Mouse (Mus musculus): Measurements from ENCODE around the gene Nccrp1.
"Not testable (repeated sequence)": the region's sequence is repeated elsewhere in the genome, so short reads cannot be mapped to it uniquely, and the experiment has no call there.

Nccrp1 gene

GRCm38 (mm10) chr7:28570291-28570981 lies 23.4 kb upstream of the Nccrp1 start:
- peak; percentile 98 for DNase-seq (ENCODE audit: low spot score)

- DNase-seq (ENCODE audit: low spot score) = peak; percentile 73
These were observed 21.2 kb upstream of the Nccrp1 start for GRCm38 (mm10) chr7:28568253-28568652.

DNA sequence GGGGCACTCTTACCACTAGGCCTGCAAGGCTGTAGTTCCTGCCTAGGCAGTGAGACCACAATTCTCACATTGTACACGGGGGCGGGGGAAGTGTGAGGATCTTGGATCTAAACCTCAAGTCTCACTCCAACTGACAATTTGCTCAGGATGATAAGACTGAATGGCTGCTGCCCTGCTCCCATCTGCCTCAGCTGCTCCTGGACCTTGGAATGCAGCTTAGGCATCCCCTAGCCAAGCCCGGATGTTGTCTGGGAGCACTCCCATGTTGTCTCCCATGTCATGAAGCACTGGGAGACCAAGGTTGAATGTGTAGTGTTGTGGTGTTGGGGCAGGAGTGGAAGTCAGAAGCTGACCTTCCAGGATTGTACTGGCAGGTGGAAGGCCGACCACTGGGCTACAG lies 20.5 kb upstream of the Nccrp1 start:
- no peak for DNase-seq (ENCODE audit: low spot score)

DNA sequence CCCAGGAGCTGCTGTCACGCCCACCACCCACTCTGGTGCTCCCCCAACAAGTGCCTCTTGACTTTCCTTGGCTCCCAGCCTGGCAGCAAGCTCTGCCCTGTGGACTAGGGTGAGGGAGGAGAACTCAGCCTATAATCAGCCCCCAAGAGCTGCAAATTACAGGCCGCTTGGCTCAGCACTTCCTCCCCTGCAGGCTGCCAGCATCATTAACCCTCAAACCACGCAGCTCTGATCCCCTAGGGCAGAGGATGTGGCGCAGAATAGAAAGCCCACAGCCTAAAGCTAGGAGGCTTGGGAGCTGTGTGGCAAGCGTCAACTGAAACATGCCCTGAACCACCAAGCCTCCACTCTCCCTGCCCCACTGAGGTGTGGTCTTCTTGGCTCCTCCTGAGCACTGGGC lies 18.4 kb upstream of the Nccrp1 start:
- DNase-seq (ENCODE audit: low spot score) = no peak

DNA sequence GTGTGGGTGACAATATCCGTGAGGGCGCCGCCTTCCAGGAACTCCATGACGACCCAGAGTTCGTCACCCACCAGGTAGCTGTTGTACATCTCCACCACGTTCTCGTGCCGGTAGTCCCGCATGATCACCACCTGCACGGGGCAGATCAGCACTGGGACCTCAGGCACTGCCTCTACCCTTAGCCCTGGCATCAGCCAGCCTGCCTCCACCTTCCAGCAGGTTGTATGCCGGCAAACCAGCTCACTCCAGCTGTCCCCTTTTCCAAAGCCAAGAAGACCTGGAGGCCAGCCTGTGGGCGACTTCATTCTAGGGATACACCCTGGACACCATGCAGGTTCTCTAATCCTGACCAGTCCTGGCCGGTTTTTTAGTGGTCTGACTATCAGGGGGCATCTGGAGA lies 15.9 kb upstream of the Nccrp1 start:
- no peak for DNase-seq (ENCODE audit: low spot score)

GRCm38 (mm10) chr7:28562371-28562770 lies 15.3 kb upstream of the Nccrp1 start:
- DNase-seq (ENCODE audit: low spot score) = no peak

- DNase-seq (ENCODE audit: low spot score) = no peak
These were observed 14.9 kb upstream of the Nccrp1 start for GRCm38 (mm10) chr7:28561967-28562366.

GRCm38 (mm10) chr7:28560856-28561255 lies 13.8 kb upstream of the Nccrp1 start:
- DNase-seq (ENCODE audit: low spot score) = no peak

DNA sequence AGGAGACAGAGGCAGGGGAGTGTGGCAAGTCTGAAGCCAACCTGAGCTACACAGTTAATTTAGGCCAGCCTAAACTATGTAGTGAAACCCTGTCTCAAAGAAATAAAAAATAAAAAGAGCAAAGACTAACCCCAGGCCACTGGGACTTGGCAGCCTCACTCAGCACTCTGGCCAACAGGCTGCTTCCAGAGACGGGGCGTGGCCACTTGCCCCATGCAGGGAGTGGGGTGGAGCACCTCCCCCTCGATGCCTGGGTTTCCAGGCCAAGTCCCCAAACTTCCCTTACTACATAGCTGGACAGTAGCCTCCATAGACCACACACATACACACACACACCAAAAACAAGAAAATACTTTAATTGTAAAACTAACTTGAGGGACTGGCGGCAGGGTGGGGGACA lies 11.4 kb upstream of the Nccrp1 start:
- DNase-seq (ENCODE audit: low spot score) = peak; percentile 70

DNA sequence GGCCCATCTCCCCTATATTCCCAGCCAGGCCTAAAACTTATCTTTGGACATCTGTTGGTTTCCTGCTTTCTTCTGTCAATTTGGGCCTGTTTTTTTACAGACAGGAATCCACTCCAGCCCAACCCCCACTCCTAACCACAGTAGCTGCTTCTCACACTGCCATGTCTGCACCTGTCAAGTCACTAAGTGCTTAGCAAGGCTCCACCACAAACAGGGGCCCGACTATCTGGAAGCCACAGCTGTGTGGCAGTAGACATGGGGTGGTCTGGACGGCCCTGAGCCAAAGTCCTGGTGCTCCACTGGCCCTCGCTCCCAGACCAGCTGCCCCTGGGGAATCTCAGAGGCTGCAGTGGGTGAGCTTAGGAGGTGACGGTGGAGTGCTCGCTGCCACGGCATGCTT lies 10.7 kb upstream of the Nccrp1 start:
- DNase-seq (ENCODE audit: low spot score) = no peak

DNA sequence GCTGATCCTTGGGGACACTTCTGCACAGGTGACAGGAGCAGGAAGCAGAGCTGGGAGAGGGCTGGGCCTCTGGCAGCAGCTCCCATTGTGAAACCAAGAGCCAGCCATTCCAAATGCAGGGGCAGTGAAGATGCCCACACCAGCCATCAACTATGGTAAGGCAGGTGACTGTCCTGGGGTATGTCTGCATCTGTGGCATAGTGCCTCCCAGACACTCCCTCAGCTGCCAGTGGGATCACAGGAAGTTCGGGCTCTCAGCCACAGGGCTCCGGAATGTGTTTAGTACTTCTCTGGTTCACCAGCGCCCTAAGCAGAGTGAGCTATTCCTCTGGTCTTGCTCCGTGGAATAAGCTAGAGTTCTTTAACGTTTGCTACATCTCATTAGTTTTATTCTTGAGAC lies 10.0 kb upstream of the Nccrp1 start:
- no peak for DNase-seq (ENCODE audit: low spot score)

- DNase-seq (ENCODE audit: low spot score) = no peak
These were observed 9.0 kb upstream of the Nccrp1 start for GRCm38 (mm10) chr7:28555939-28556535.

DNA sequence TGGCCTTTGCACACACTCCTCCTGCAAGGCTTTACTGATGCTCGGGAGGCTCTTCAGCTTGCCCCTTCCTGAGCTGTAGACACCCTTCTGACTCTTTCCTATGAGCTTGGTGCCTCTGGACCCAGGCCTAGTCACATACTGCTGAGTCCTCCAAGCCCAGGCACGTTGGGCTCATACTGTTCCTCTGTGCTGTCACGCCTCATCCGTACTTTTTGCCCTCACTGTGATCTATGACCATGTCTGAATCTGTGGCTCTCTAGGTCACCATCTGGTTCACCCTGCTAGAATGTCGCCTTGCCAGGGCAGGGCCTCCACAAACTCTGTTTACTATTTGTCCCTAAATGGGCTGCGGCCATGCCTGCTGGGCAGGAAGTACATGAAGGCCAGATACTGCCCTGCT lies 6.0 kb upstream of the Nccrp1 start:
- peak; percentile 63 for DNase-seq (ENCODE audit: low spot score)

DNA sequence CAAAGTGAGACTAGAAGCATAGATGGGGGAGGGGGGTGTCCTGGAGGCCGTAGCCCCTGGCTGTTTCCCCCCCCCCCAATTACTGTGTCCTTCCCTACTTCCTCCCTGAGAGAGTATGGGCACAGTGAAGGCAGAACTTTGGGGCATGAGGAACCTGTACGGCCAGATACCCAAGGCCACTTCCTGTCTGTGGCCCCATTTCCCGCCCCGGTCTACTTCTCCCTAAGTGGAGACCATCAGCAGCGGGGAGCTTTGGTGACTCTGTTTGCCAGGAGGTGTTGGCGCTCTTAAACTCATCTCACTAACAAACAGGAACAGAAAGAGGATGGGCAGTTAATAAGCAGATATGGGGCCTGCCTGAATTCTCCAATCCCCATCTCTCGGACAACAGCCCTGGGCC lies 574 bp upstream of the Nccrp1 start:
- DNase-seq (ENCODE audit: low spot score) = no peak

DNA sequence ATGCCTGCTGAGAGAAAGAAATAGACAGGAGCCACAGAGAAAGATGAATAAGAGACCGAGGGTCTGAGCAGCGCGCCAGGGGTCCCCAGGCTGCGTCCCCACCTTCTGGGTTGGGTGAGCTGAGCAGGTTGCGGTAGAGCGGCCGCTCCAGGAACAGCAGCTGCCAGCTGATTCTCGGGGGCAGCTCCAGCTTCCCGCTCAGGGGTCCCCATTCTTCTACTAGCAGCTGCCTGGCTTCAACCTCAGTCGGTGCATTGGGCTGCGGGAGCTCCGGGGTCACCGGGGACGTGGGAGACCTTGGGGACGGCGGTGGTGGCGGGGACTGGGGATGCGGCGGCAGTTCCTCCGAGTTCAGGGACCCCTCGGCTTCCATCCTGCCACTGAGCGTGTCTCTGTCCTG lies 405 bp downstream of the Nccrp1 start:
- no peak for DNase-seq (ENCODE audit: low spot score)

GRCm38 (mm10) chr7:28545891-28546210 lies 1.2 kb downstream of the Nccrp1 start:
- DNase-seq (ENCODE audit: low spot score) = no peak

DNA sequence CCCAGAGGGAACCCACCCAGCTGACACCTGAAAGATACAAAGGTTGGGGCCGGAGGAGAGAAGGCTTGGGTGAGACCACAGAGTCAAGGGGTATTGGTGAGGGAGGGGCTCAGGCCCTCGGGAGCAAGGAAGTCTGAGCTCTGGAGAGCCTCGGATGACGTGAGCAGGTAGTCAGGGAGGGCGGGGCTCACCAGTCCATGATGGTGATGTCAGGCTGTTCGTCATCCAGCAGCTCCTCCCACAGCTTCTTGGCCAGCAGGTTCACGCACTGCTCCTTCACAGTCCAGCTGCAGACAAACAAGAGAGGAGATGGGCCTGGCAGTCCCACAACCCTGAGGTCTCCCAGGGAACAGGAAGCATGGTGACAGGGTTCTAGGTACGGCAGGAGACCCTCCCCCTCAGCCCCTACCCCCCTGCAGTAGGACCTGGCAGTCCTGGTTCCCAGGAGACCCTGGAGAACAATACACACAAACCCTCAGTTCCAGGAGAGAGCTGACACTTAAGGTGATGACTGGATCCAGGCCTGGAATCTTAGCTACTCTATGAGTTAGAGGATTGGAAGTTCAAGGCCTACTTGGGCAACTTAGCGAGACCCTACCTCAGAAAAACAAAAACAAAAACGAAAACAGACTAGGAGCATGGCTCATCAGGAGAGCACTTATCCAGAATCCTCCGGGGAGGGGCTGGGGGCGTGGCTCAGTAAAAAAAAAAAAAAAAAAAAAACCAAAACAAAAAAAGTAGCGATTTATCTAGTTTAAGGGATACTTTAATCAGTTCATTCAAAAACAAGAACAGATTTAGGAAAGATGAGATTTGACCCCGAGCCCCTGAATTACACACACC lies 1.8 kb downstream of the Nccrp1 start:
- DNase-seq (ENCODE audit: low spot score) = no peak

GRCm38 (mm10) chr7:28544051-28544601 lies 2.9 kb downstream of the Nccrp1 start:
- no peak for DNase-seq (ENCODE audit: low spot score)

DNA sequence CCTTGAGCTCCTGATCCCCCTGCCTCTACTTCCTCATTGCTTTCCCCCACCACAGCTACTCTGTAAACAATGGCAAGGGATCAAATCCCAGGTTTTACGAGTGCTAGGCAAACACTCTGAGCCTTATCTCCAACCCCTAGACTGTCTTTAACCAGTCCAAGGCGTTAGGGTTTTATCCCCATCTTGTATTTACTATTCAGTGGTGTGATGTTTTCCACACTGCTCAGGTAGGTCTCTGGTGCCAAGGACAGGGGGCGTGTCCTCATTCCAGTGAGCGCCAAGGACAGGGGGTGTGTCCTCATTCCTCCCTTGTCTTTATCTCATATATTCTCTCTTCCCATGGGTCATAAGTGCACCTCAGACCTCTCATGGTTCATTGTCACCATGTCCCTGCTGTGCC lies 6.5 kb downstream of the Nccrp1 start, which contains the start of gene Sycn:
TSS of gene Sycn (plus strand) at position 360 of the 400 bp plus-strand sequence.
- DNase-seq (ENCODE audit: low spot score) = no peak

DNA sequence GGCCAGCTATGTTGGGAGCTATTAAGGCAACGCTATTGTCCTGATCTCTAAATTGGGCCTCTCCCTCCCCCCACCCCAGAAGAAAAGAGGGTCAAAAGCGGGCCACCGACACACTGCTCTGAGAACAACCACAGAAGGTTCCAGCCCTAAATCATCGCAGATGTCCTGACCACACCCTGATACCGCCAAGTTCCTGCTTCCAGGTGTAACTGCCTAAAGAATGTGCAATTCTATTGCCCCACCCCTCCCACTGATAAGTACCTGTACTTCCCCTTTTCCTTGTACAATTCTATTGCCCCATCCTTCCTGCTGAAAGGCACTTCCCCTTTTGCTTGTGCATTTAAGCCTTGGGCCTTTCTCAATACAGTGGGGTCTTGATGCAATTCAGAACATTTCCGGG lies 8.2 kb downstream of the Nccrp1 start:
- not testable (repeated sequence) for DNase-seq (ENCODE audit: low spot score)

GRCm38 (mm10) chr7:28532005-28532404 lies 15.0 kb downstream of the Nccrp1 start:
- DNase-seq (ENCODE audit: low spot score) = no peak

DNA sequence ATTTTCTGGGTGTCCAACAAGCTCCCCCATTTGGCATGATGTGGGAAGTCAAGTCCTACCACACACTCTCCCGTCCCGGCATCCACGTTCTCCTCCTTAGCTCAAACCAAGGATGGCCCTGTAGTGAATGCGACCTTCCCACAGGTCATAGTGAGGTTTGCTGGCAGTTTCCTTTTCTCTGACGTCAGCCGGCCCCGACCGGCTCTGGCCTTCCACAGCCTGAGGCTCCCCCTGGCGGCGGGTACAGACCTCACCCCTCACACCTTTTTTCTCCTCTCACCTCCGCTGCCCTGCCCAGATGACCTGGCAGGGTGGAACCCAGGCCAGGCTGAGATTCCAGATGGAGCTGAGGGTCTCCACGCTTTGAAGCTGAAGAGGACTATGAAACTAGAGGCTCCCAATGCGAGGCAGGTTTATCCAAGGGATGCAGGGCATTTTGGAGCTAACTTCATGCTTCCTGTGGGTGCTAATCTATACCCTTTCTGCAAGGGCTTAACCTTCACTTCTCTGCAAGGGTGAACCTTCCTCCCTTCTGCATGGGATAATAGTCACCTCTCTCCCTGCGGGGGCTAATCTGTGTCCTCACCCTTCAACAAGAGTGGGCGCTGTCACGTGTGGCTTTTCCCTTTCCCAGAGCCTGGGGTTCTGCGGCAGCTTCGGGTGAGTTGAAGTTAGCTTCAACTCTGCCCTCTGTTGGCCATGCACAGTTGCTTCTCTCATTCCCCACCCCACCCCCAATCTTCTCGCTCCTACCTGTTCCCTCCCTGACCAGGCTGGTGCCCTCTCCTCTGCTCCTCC lies 18.9 kb downstream of the Nccrp1 start:
- peak; percentile 87 for DNase-seq (ENCODE audit: low spot score)
